21 mouse cellular contexts compared by ENCODE assay signal in the genomic region with DNA sequence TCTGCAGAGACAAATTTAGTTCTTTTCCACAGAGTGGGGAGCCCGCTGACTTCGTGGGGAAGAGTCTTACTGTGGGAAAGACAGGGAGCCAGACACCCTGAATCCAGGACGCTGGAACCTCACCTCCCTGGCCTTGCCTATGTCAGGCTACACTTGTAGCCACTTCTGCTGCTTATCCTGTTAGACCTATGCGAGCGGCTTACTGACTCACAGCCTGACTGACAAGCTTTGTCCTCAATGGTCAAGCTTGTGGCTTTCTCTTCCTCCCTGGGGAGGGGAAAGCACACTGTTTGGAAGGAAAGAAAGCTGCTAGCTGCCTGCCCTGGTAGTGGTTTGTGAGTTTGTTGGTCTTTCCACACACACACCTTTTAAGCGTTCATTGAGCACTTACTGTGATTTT. TPM values are rescaled to one million over a fixed set of nuclear protein-coding genes. Genes with fewer than 3 reads are reported as not detected.
DNase-seq lines count a peak whose midpoint lies in the region; ATAC-seq lines count a peak whose summit lies in the region.
"Had no signal": no experiment of that assay in that cellular context is flagged by ENCODE, and none has a peak within 500 bp of the region (broad histone marks: within the 10 kb centered on the region; RNA-seq: fewer than 3 reads in every experiment).

No protein-coding gene starts in this region.

- 16% methylated on average over 6 of the region's 6 CpGs for WGBS in heart, embryonic 13.5 days
- WGBS in kidney, embryonic 15.5 days = 22% methylated on average over 6 of the region's 6 CpGs
- WGBS in kidney, embryonic 16.5 days = 20% methylated on average over 6 of the region's 6 CpGs

- H3K27ac ChIP-seq in heart, embryonic 13.5 days (replicated peaks) = no peak overlapping the region
- no peak overlapping the region for H3K27ac ChIP-seq in kidney, embryonic 15.5 days
- no peak overlapping the region for H3K27ac ChIP-seq in kidney, embryonic 16.5 days (ENCODE audit: low read length)
- H3K27ac ChIP-seq: forebrain, embryonic 13.5 days; hindbrain, embryonic 15.5 days; liver, embryonic 13.5 days; neural tube, embryonic 12.5 days had no signal

- H3K4me3 ChIP-seq in heart, embryonic 13.5 days = no peak overlapping the region
- H3K4me3 ChIP-seq in kidney, embryonic 15.5 days (replicated peaks) = no peak overlapping the region
- H3K4me3 ChIP-seq in kidney, embryonic 16.5 days (ENCODE audit: low read length) = no peak overlapping the region
- H3K4me3 ChIP-seq: forebrain, embryonic 13.5 days; hindbrain, embryonic 15.5 days; liver, embryonic 13.5 days; neural tube, embryonic 12.5 days had no signal

- H3K9me3 ChIP-seq in heart, embryonic 13.5 days = peaks cover 15% of the 10 kb centered on the region; the same call in 1 of the 2 replicates
- no peaks in the 10 kb centered on the region for H3K9me3 ChIP-seq in kidney, embryonic 15.5 days (replicated peaks)
- peaks cover 4% of the 10 kb centered on the region; the same call in 1 of the 2 replicates for H3K9me3 ChIP-seq in kidney, embryonic 16.5 days (ENCODE audit: low read length)
- H3K9me3 ChIP-seq: forebrain, embryonic 13.5 days; hindbrain, embryonic 15.5 days had no signal

- intact Hi-C loops in gastrocnemius, postnatal 36 days (cut with DNase I) = no loop called here

- H3K9ac ChIP-seq in heart, embryonic 13.5 days = no peak overlapping the region
- no peak overlapping the region for H3K9ac ChIP-seq in kidney, embryonic 15.5 days
- H3K9ac ChIP-seq in kidney, embryonic 16.5 days (replicated peaks; ENCODE audit: low read length) = no peak overlapping the region
- H3K9ac ChIP-seq: forebrain, embryonic 13.5 days; hindbrain, embryonic 15.5 days; liver, embryonic 13.5 days; neural tube, embryonic 12.5 days had no signal

- peaks cover 96% of the 10 kb centered on the region for H3K27me3 ChIP-seq in heart, embryonic 13.5 days (replicated peaks)
- H3K27me3 ChIP-seq in kidney, embryonic 15.5 days = 0 out of 2 replicates have a peak, but pooled peaks cover 2% of the 10 kb centered on the region
- H3K27me3 ChIP-seq in kidney, embryonic 16.5 days (ENCODE audit: insufficient read depth, low read length) = no peaks in the 10 kb centered on the region
- H3K27me3 ChIP-seq: forebrain, embryonic 13.5 days; hindbrain, embryonic 15.5 days; neural tube, embryonic 12.5 days had no signal

- no peak for ATAC-seq in heart, embryonic 13.5 days (ENCODE audit: extremely low read depth, insufficient number of reproducible peaks, low FRiP score, low TSS enrichment)
- no peak for ATAC-seq in kidney, embryonic 15.5 days (replicated peaks; ENCODE audit: low FRiP score)
- ATAC-seq in kidney, embryonic 16.5 days (ENCODE audit: low FRiP score, low TSS enrichment) = no peak
- peak; percentile 59 for ATAC-seq in common myeloid progenitor, adult 5-6 weeks (replicated peaks; ENCODE audit: low read depth, poor library complexity, severe bottlenecking)
- ATAC-seq: CD4-positive, CD25-positive, alpha-beta regulatory T cell, adult 4 months; forebrain, embryonic 13.5 days; intestine, postnatal 0 days had no signal

- no peaks in the 10 kb centered on the region for H3K36me3 ChIP-seq in heart, embryonic 13.5 days
- H3K36me3 ChIP-seq in kidney, embryonic 15.5 days = no peaks in the 10 kb centered on the region
- no peaks in the 10 kb centered on the region for H3K36me3 ChIP-seq in kidney, embryonic 16.5 days (ENCODE audit: insufficient read depth, low read length)
- H3K36me3 ChIP-seq: hindbrain, embryonic 15.5 days; liver, embryonic 13.5 days; neural tube, embryonic 12.5 days had no signal

- peaks cover 18% of the 10 kb centered on the region for H3K4me1 ChIP-seq in heart, embryonic 13.5 days
- peaks cover 13% of the 10 kb centered on the region for H3K4me1 ChIP-seq in kidney, embryonic 15.5 days
- peaks cover 14% of the 10 kb centered on the region for H3K4me1 ChIP-seq in kidney, embryonic 16.5 days (ENCODE audit: insufficient read depth, low read length)
- H3K4me1 ChIP-seq: neural tube, embryonic 12.5 days had no signal

- no peak for DNase-seq in heart, adult 11 months
- DNase-seq in 3T3-L1 (ENCODE audit: low read depth, low spot score) = peak; percentile 58
- no peak for DNase-seq in gastrocnemius, postnatal 36 days
- DNase-seq in kidney, postnatal 10 days = no peak
- DNase-seq: cerebellum, adult 11 months; cerebellum, adult 9-11 months; layer of hippocampus, adult 9-11 months; liver, embryonic 13.5 days; lung, adult 2 months; lung, postnatal 14 days had no signal

- H3K4me2 ChIP-seq in heart, embryonic 13.5 days = peak overlapping the region; percentile 44
- H3K4me2 ChIP-seq in kidney, embryonic 15.5 days = peak overlapping the region; percentile 18; the same call in 1 of the 2 replicates
- no peak overlapping the region for H3K4me2 ChIP-seq in kidney, embryonic 16.5 days (replicated peaks; ENCODE audit: low read depth, low read length)
- H3K4me2 ChIP-seq: forebrain, embryonic 13.5 days; hindbrain, embryonic 15.5 days; liver, embryonic 13.5 days; neural tube, embryonic 12.5 days had no signal

RNA-seq across cellular contexts. Expression of gene Kcng1, which starts 11.0 kb away (rescaled TPM):
- polyA plus RNA-seq in heart, embryonic 13.5 days (2015; fragmentation: Nextera tagmentation; extraction: Ambion mirVana) = 0.90 and 0.97 TPM in 2 replicates
- 0.99 and 3.1 TPM in 2 replicates for polyA plus RNA-seq in kidney, embryonic 15.5 days (2015; fragmentation: Nextera tagmentation; extraction: Ambion mirVana)
- 1.5 and 2.9 TPM in 2 replicates for polyA plus RNA-seq in kidney, embryonic 16.5 days (2015; fragmentation: Nextera tagmentation; extraction: Ambion mirVana)
- total RNA-seq in common myeloid progenitor, adult 5-6 weeks (2017) = 5.1 and 5.7 TPM in 2 replicates
- under 1 TPM in 1 of 2 experiments, not detected in 1; 0.10 TPM for total RNA-seq in gastrocnemius, postnatal 36 days (2021)
- total RNA-seq: adrenal gland, postnatal 36 days; heart, postnatal 25 days had no signal
- polyA plus RNA-seq: CD4-positive, CD25-positive, alpha-beta regulatory T cell, adult 4 months had no signal
